Mouse (Mus musculus) kidney, adult 9 months (tissue): Measurements from ENCODE around the gene Cmss1.
A peak's percentile ranks its signal among the peaks of the same experiment; 100 is the strongest.

Source experiments
- DNase-seq: peaks from one replicate; pipeline ENCODE4 v3.0.0; 2022

Gene Cmss1

DNA sequence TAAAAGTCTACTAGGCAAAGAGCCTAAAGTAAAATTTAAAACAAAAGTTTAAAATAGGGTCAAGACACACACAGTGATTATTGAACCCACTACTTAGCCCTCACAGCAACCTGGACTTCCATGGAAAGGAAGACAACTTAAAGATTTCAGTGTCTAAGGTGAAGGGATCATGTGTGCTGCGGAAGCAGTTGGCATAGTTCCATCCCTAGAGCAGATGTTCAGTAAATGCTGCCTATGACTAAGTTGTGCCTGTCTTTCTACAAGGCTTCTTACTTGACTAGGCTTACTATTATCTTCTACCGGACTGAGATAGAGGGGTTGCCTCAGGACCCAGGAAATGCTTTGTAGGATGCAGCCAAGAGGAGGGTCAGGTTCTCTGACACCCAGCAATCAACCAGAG lies 50.4 kb downstream of the Cmss1 start:
- no peak for DNase-seq

DNA sequence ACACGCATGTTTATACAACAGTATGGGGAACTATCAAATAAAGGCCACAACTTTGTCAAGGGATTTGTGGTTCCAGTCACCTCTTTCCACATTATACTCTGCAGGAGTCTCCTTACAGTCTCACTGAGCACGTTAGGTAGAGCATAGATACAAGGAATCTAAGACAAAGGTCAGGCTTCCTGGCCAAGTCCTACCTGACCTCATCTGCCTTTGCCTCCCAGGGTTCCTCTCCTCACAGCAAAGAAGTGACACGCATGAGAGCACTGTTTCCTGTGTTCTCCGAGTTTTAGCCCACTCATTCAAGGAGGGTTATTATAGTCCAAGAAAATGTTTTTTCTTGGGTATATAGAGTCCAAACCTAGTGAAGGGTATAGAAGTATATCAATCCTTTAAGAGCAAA lies 51.0 kb downstream of the Cmss1 start:
- DNase-seq, result peak; percentile 64

DNA sequence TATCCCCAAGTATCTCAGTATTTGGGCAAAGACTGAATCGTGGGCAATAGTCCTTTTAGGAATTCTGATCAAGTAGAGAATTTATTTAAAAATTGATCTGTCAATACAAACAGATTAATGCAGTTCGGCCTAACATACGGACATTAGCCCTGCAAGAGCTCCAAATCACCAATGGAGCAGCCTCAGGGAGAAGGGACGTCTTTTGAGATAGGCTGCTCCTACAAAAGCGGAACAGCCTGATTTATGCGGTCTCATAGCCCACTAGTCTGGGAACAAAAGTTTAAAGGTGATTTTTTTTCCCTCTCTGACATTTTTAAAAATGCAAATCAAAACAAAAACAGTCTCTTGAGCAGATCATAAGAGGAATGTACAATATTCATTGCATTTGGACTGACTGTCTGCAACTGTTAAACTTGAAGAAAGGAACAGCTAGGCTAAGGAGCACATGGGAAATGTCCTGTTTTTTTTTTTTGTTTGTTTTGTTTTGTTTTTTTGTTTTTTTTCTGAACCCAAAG lies 51.7 kb downstream of the Cmss1 start:
- peak; percentile 38 for DNase-seq

DNA sequence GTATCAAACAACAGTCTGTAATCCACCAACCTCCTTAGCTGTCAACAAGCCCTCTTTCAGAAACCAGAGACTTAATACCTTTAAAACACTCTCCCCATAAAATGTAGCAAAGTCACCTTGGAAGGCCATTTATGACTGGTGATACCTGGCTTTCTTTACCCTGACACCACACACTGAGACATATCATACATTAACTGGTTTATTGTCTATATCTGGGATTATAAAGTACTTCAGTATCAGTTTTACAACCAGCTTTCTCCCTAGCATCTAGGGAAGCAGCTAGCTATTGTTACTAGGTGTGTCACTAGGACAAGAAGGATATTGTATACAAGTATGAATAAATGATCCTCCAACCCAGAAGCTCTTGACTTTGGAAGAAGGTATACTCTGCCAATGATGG lies 53.4 kb downstream of the Cmss1 start:
- DNase-seq, result no peak

GRCm38 (mm10) chr16:57552709-57553108 lies 54.0 kb downstream of the Cmss1 start:
- no peak for DNase-seq

DNA sequence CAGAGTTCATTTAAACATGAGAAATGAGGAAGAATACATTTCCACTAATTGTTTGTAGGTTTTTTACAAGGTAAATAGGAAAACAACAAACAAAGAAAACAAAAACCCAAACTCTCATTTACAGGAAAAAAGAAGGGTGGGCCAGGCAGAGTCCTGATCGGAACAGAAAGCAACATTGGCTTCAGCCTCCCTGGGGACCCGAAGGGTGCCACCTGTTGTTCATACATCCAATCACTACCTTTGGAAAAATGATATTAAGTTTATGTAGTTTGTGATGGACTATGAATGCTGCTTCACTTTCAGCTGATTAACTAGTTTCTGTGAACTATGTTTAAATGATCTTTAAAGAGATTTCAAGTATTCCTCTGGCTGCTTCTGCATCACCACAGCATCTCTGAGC lies 55.0 kb downstream of the Cmss1 start:
- DNase-seq, result no peak

- DNase-seq, result no peak
Measured at GRCm38 (mm10) chr16:57550817-57551216, 55.8 kb downstream of the Cmss1 start.

GRCm38 (mm10) chr16:57550088-57550487 lies 56.6 kb downstream of the Cmss1 start:
- DNase-seq, result no peak

DNA sequence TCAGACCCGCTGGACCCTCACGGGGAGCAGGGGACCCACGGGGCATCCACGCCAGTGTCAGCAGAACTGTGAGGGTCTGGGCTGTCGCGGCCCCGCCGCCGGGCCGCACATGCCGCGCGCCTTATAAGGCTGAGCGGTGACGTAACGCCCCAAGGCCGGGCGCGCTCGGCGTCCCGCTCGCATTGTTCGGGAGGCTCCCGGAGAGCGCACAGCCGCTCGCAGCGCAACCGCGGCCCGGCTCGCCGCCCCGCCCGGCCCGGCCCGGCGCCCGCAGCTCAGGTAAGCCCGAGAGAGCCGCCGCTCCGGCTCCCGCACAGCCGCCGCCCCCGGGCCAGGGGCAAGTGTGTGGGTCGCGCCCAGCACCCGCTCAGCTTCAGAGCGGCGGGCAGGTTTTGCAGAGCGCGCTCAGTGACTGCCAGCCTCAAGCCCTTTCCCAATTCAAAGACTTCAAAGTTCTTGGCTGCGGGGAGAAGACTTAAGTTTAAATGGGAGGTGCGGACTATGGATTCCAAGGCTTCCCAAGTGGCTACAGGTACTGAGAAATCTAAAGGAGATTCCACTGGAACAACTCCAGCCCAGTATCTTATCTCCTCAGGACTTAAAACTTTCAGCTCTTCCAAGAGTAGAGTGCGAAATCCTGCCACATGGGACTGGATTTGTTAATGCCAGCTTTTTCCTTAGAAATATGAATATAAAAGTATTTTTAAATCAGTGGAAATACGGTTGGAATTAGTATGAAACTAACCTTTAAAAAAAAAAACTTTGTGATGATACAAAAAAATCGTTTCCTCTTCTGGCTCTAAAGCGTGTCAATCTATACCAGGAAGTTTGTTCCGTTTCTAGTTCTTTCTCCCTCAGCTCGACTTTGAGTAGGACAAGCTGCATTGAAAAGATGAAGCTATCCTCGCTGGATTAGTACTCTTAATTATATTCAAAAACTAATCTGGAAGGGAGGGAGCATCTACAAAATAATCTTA lies 57.3 kb downstream of the Cmss1 start:
- DNase-seq, result peak; percentile 62

- DNase-seq, result no peak
Measured at GRCm38 (mm10) chr16:57548608-57549007, 58.1 kb downstream of the Cmss1 start.

DNA sequence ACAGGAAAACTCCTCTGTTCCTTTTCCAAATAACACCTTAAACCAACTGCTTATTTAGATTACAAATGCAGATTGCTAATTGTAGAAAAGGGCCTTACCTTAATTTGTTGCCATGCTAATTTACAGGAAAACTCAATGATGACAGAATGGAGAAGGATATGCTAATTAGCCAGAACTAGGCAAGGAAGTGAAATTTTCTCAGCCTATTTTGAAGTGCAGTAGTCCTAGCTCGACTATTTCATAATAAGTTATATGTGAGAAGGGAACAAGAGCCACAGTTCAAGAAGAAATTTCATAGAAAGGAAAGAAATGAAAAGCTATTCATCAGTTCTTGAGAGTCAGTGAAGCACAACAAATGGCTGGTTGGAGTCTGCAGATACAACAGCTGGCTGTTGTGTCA lies 60.3 kb downstream of the Cmss1 start:
- DNase-seq, result no peak

DNA sequence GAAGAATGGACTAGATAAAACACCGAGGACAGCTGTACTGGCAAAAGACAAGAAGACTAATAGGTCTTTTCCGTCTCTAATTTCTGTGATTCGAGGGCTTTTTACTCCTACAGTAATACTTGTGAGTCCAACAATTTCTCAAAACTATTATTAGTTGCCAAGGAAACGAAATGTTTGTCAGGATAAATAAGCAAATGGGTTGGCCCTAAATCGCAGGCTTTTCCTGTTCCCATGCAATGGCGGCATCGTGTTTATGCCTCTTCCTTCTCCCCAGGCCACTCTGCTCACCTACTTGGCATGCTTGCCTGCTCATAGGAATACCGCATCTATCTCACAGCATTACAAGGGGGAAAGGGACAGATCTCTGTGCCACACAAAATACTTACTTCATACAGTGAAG lies 62.2 kb downstream of the Cmss1 start:
- DNase-seq, result no peak

GRCm38 (mm10) chr16:57543243-57543642 lies 63.4 kb downstream of the Cmss1 start:
- DNase-seq, result no peak

GRCm38 (mm10) chr16:57536511-57536910 lies 70.2 kb downstream of the Cmss1 start:
- DNase-seq, result no peak

DNA sequence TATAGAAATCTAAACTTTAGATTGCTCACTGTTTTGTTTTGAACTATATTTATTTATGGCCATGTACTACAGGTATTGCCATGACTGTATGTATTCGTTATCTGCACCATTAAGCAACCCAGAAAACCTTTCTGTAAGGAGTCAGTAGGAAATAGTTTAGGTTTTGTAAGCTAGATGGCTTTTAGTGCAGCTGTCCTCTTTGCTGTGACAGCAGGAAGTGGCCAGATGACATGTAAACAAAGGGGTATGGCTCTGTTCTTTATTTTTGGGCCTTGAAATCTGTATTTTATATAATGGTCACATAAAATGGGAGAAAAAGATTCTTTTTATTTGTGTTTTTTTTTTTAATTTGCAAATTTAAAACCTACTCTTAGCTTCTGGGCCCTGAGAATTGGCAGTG lies 71.9 kb downstream of the Cmss1 start:
- no peak for DNase-seq

DNA sequence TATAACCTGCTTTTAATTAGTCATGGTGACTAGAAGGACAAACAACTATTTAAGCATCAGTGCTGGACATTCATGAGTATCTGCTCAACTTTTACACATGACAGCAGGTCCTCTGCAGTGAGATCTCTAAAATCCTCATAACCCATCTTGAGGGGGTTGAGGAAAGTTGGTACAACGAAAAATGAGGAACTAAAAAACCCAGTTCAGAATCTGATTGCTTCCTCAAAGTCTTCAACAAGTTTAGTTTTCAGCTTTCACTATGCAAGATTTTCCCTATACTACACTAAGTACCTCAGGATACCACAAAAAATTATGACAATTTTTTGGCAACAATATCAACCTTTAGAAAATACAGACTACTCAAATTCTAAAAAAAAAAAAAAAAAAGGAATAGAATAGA lies 72.3 kb downstream of the Cmss1 start:
- no peak for DNase-seq

GRCm38 (mm10) chr16:57532081-57532493 lies 74.6 kb downstream of the Cmss1 start:
- DNase-seq, result no peak

DNA sequence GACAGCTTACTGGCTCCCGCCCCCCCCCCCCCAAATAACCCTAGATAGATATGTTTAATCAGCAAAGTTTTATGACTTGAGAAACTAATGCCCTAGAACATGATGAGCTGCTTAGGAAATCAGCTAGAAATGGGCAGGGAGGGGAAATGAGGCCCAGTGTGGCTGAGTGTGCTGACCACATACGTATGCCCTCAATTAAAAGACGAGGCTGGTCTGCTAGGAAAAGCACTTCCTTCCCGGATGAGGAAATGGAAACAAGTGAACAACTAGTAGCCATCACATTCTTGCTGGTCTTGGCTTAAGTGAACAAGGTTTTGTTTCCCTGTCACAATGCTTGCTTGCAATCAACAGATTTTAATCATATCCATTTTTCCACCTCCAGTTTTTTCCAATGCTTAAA lies 76.1 kb downstream of the Cmss1 start:
- no peak for DNase-seq

GRCm38 (mm10) chr16:57528457-57528856 lies 78.2 kb downstream of the Cmss1 start:
- DNase-seq, result no peak

DNA sequence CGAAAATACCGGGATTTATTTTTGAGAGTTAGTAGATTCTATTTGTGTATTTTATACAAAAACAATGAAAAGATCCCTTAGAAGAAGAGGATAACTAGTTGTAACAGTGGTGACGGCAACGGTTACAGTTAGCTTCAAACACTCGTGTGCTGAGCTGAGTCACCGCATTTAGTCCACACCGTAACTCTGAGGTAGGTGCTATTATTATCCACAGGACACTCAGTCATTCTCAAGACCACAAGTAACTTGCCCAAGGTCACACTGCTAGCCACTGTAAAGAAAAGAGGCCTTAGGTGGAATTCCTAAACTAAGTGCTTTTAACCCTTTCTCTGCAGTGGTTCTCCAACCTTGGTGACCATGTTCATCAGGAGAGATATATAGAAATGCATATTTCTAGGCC lies 79.8 kb downstream of the Cmss1 start:
- DNase-seq, result no peak

- DNase-seq, result no peak
Measured at GRCm38 (mm10) chr16:57525476-57525875, 81.2 kb downstream of the Cmss1 start.

GRCm38 (mm10) chr16:57525046-57525445 lies 81.6 kb downstream of the Cmss1 start:
- DNase-seq, result no peak

- DNase-seq, result no peak
Measured at GRCm38 (mm10) chr16:57515636-57516035, 91.0 kb downstream of the Cmss1 start.

DNA sequence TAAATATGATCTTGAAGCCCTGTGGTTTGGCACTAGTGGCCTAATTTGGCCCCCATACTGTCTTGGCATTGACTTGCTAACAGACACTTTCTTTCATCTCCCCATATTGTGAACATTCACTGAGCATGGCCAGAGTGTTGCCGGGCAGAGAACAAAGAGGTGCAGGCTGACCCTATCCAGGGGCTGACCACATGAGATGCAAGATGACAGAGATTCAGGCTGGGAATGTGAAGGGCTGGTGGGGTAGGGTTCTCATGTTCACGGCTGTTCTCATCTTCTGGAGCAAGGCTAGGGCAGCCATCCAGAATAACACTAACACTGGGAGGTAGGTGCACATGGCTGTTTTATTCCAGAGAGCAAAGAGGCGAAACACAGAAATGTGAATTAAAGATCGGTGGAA lies 92.3 kb downstream of the Cmss1 start:
- DNase-seq, result no peak

GRCm38 (mm10) chr16:57513562-57513961 lies 93.1 kb downstream of the Cmss1 start:
- no peak for DNase-seq
